Mouse (Mus musculus) heart, postnatal 0 days (tissue): ENCODE measurements around the gene Dbn1.

Source experiments
- CTCF ChIP-seq: IDR thresholded peaks from 2 replicates; pipeline ENCODE4 v1.5.1; 2016; ENCODE audit warnings: antibody characterized with exemption, control low read depth, low read depth
- EP300 ChIP-seq: IDR thresholded peaks from 2 replicates; pipeline ENCODE4 v1.6.1; 2016; ENCODE audit warnings: antibody characterized with exemption, low read depth

- no peak for TF ChIP-seq CTCF
- no peak for TF ChIP-seq EP300
Observed at GRCm38 (mm10) chr13:55462965-55463364, 24.9 kb downstream of the Dbn1 start.
